Mouse (Mus musculus): ENCODE measurements at regions not wholly inside any gene's neighbourhood (a gene's known extent, or its start where the extent isn't known, plus 50 kb on each side); places are given as distances from the start of the nearest gene placed in this dataset.
A peak's percentile ranks its signal among the peaks of the same experiment; 100 is the strongest.

GRCm38 (mm10) chr11:114315274-114315673, 248.4 kb upstream of the Sdk2 start:
- DNase-seq (no peak), ATAC-seq (ENCODE audit: insufficient read depth) (no peak)
- no peak overlapping the region for H3K4me2 ChIP-seq
- 71% methylated on average over 8 of the region's 8 CpGs for whole genome bisulfite sequencing
- no peaks in the 10 kb centered on the region for H3K27me3 ChIP-seq (ENCODE audit: insufficient read depth, low read length)
- H3K9me3 ChIP-seq (ENCODE audit: low read depth, low read length), result no peaks in the 10 kb centered on the region
- H3K27ac ChIP-seq (ENCODE audit: low read depth), result no peak overlapping the region
- TF ChIP-seq CTCF (IDR thresholded peaks at IDR 0.05; ENCODE audit: low read depth), result no peak
- no peak overlapping the region for H3K4me3 ChIP-seq (ENCODE audit: low read depth, low read length)
- H3K4me1 ChIP-seq (ENCODE audit: insufficient read depth), result peaks cover 5% of the 10 kb centered on the region; the same call in 1 of the 2 replicates
- H3K9ac ChIP-seq, result no peak overlapping the region
- H3K36me3 ChIP-seq (ENCODE audit: insufficient read depth), result no peaks in the 10 kb centered on the region

- DNase-seq (peak; percentile 82), ATAC-seq (ENCODE audit: insufficient read depth) (peak; percentile 83)
- TF ChIP-seq CTCF (IDR thresholded peaks at IDR 0.05; ENCODE audit: low read depth), result no peak
Observed at GRCm38 (mm10) chr11:114313652-114314051, 246.8 kb upstream of the Sdk2 start.

DNA sequence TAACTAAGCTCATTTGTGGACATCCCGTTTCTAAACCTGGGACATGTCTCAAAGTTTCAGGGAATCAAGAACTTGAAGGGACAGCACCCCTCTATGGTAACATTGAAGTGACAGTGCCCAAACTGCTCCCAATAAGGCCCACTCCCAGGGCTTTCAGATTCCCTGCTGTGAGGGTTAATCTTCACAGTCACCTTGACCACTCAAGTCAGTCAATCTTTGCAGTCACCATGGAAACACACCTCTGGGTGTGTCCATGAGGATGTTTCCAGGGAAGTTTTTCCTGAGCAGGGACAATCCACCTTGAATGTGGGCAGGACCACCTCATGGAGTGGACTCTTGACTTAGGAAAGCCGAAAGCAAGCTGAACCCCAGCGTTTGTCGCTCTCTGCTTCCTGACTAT, 244.8 kb upstream of the Sdk2 start:
- TF ChIP-seq CTCF (IDR thresholded peaks at IDR 0.05; ENCODE audit: low read depth), result no peak
- Histone ChIP-seq H3K27me3 (ENCODE audit: insufficient read depth, low read length) (no peaks in the 10 kb centered on the region), H3K4me1 (ENCODE audit: insufficient read depth) (peaks cover 5% of the 10 kb centered on the region; the same call in 1 of the 2 replicates), H3K36me3 (ENCODE audit: insufficient read depth) (no peaks in the 10 kb centered on the region), H3K4me3 (ENCODE audit: low read depth, low read length) (no peak overlapping the region), H3K4me2 (no peak overlapping the region), H3K27ac (ENCODE audit: low read depth) (no peak overlapping the region), H3K9ac (no peak overlapping the region), H3K9me3 (ENCODE audit: low read depth, low read length) (no peaks in the 10 kb centered on the region)
- ATAC-seq (ENCODE audit: insufficient read depth) (no peak), DNase-seq (no peak)
- 62% methylated on average over 4 of the region's 4 CpGs for WGBS

More at GRCm38 (mm10) chr11:114313652-114314051, 246.8 kb upstream of the Sdk2 start:
- no peaks in the 10 kb centered on the region for H3K27me3 ChIP-seq (ENCODE audit: insufficient read depth, low read length)
- no peak overlapping the region for H3K9ac ChIP-seq
- H3K4me1 ChIP-seq (ENCODE audit: insufficient read depth), result peaks cover 5% of the 10 kb centered on the region; the same call in 1 of the 2 replicates
- no peak overlapping the region for H3K27ac ChIP-seq (ENCODE audit: low read depth)
- no peaks in the 10 kb centered on the region for H3K9me3 ChIP-seq (ENCODE audit: low read depth, low read length)
- H3K4me2 ChIP-seq, result no peak overlapping the region
- 11% methylated on average over 6 of the region's 6 CpGs for WGBS
- H3K4me3 ChIP-seq (ENCODE audit: low read depth, low read length), result no peak overlapping the region
- no peaks in the 10 kb centered on the region for H3K36me3 ChIP-seq (ENCODE audit: insufficient read depth)

GRCm38 (mm10) chr11:114303636-114304354, 236.9 kb upstream of the Sdk2 start:
- Histone ChIP-seq H3K9me3 (ENCODE audit: low read depth, low read length) (no peaks in the 10 kb centered on the region), H3K4me2 (no peak overlapping the region), H3K36me3 (ENCODE audit: insufficient read depth) (no peaks in the 10 kb centered on the region), H3K4me3 (ENCODE audit: low read depth, low read length) (no peak overlapping the region), H3K9ac (no peak overlapping the region), H3K27me3 (ENCODE audit: insufficient read depth, low read length) (no peaks in the 10 kb centered on the region), H3K4me1 (ENCODE audit: insufficient read depth) (no peaks in the 10 kb centered on the region), H3K27ac (ENCODE audit: low read depth) (no peak overlapping the region)
- WGBS, result 55% methylated on average over 13 of the region's 13 CpGs
- no peak for TF ChIP-seq CTCF (IDR thresholded peaks at IDR 0.05; ENCODE audit: low read depth)
- DNase-seq (peak; percentile 31), ATAC-seq (ENCODE audit: insufficient read depth) (no peak)

- Histone ChIP-seq H3K4me2 (no peak overlapping the region), H3K4me1 (ENCODE audit: insufficient read depth) (no peaks in the 10 kb centered on the region), H3K4me3 (ENCODE audit: low read depth, low read length) (no peak overlapping the region), H3K27ac (ENCODE audit: low read depth) (no peak overlapping the region), H3K9me3 (ENCODE audit: low read depth, low read length) (no peaks in the 10 kb centered on the region), H3K27me3 (ENCODE audit: insufficient read depth, low read length) (no peaks in the 10 kb centered on the region), H3K36me3 (ENCODE audit: insufficient read depth) (no peaks in the 10 kb centered on the region), H3K9ac (no peak overlapping the region)
- WGBS, result 76% methylated on average over 10 of the region's 10 CpGs
- no peak for TF ChIP-seq CTCF (IDR thresholded peaks at IDR 0.05; ENCODE audit: low read depth)
- no peak for ATAC-seq (ENCODE audit: insufficient read depth)
- DNase-seq, result no peak
Observed at GRCm38 (mm10) chr11:114300611-114301319, 233.9 kb upstream of the Sdk2 start.

- Histone ChIP-seq H3K27ac (ENCODE audit: low read depth) (no peak overlapping the region), H3K9me3 (ENCODE audit: low read depth, low read length) (no peaks in the 10 kb centered on the region), H3K4me3 (ENCODE audit: low read depth, low read length) (no peak overlapping the region), H3K27me3 (ENCODE audit: insufficient read depth, low read length) (no peaks in the 10 kb centered on the region), H3K9ac (no peak overlapping the region), H3K36me3 (ENCODE audit: insufficient read depth) (no peaks in the 10 kb centered on the region), H3K4me1 (ENCODE audit: insufficient read depth) (no peaks in the 10 kb centered on the region), H3K4me2 (no peak overlapping the region)
- no peak for ATAC-seq (ENCODE audit: insufficient read depth)
- DNase-seq, result no peak
- 37% methylated on average over 10 of the region's 10 CpGs for WGBS
- no peak for TF ChIP-seq CTCF (IDR thresholded peaks at IDR 0.05; ENCODE audit: low read depth)
Observed at GRCm38 (mm10) chr11:114296816-114297334, 230.0 kb upstream of the Sdk2 start.

Measured in lung, embryonic 14.5 days (tissue).